Mouse (Mus musculus) bone marrow, adult 2 months (tissue): ENCODE measurements around the gene Gm42906.

Source experiments
- CTCF ChIP-seq: fragments of 200-500 bp; IDR thresholded peaks from 2 replicates; pipeline ENCODE4 v1.5.1; 2011; ENCODE audit warnings: low read length, control low read depth; ENCODE audit not compliant: control insufficient read depth, insufficient read depth
- POLR2A ChIP-seq: fragments of 200-500 bp; IDR thresholded peaks from 2 replicates; pipeline ENCODE4 v1.6.1; 2011; ENCODE audit warnings: low read depth, mild to moderate bottlenecking, control low read depth, low read length, borderline replicate concordance; ENCODE audit not compliant: control insufficient read depth

DNA sequence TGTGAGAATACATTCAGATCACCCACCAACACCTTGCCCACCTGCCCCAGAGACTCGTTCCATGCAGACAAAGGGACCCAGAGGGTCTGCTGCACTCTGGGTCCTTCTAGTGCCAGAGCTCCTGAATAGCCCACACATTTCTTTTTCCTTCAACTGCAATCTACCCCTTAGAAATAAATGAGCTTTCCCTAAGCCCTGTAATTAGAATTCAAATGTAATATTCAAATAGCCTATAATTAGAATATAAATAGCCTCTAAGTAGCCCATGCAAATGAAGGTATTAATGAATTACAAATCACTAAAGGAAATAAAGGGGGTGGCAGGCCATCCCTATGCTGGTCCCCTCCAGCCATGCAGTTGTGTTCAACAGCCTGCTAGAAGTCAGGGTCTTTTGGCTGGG, 18.7 kb downstream of the Gm42906 start:
- TF ChIP-seq POLR2A (no peak), CTCF (no peak)
